Mouse (Mus musculus): ENCODE measurements around the gene Cacnb3. TPM values are rescaled to one million over a fixed set of nuclear protein-coding genes. Genes with fewer than 3 reads are reported as not detected.

Gene Cacnb3
- 5.0 TPM for polyA plus RNA-seq (2015; fragmentation: Illumina TruSeq; extraction: RNeasy Lipid Tissue Mini Kit (QIAGEN cat#74804); ENCODE audit: insufficient read depth, low read depth, low replicate concordance)

DNA sequence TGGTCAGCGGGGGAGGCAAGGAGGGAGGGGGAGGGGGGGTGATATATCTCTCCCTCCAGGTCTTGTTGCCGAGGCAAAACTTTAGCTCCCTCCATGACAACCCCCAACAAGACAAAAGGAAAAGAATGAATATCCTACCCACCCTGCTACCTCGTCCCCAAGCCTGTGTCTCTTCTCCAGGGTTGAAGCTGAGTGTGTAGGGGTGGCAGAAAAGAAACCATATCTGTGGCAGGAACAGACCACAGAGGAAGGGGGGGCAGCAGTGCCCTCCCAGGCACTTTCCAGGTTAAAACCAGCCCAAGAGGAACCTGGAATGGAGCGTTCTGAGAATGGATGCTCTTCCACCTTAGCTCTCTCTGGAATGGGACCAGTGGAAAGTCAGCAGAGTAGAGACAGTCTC, at the start of gene Cacnb3:
Gene Cacnb3, plus strand, starts transcription at position 301 of the 400 bp plus-strand sequence.

GRCm38 (mm10) chr15:98609331-98610130, 21.1 kb upstream of the Cacnb3 start, which contains the start of gene Adcy6:
Adcy6 (minus strand) TSS chr15:98610076.

DNA sequence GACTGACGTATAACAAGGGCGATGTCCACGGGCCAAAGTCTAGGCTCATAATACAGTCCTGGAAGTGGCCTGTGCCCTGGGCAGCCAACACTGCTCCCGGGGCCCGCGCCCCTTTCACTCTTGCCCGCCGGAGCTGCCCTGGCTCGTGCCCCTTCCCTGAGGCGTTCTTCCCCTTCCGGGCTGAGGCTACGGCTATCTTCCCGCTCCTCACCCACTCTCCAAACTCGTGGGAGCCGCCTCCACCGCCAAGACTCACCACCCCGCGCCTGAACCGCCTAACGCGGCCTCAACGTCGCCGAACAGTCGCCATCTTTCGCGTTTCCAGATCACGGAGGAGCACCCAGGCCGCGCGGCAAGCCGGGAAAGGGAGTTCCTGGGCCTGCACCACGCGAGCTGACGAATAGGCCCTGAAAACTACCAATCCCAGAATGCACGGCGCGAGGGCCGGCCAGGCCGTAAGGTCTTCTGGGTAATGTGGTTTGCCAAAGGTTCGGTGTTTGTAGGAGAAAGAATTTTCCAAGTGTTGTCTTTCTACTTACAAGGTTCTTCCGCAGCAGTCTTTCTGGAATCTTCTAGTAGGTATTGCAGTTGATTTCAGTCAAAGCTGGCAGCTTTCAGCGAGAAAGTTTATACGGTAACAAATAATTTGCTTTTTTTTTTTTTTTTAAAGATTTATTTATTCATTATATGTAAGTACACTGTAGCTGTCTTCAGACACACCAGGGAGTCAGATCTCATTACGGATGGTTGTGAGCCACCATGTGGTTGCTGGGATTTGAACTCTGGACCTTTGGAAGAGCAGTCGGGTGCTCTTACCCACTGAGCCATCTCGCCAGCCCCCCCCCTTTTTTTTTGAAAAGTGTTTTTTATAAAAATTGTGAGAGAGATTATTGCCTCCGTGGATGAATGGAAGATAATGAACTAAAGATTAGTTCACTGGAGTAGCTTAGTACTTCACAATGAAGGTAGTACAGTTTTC, 32.2 kb downstream of the Cacnb3 start, which contains the start of gene Ddx23:
Gene Ddx23, minus strand, starts transcription at position 328 of the 979 bp plus-strand sequence.

GRCm38 (mm10) chr15:98676940-98677728, 46.5 kb downstream of the Cacnb3 start, which contains the start of gene Rnd1:
Rnd1 (minus strand) TSS chr15:98677461.

Other genes with a start within 250 kb of the Cacnb3 start
- gene Olfr283, start 249.9 kb upstream of the Cacnb3 start, polyA plus RNA-seq (2015; fragmentation: Illumina TruSeq; extraction: RNeasy Lipid Tissue Mini Kit (QIAGEN cat#74804); ENCODE audit: insufficient read depth, low read depth, low replicate concordance), result not detected
- not detected for gene Olfr282, start 199.6 kb upstream of the Cacnb3 start, polyA plus RNA-seq (2015; fragmentation: Illumina TruSeq; extraction: RNeasy Lipid Tissue Mini Kit (QIAGEN cat#74804); ENCODE audit: insufficient read depth, low read depth, low replicate concordance)
- gene Olfr281, start 178.3 kb upstream of the Cacnb3 start, polyA plus RNA-seq (2015; fragmentation: Illumina TruSeq; extraction: RNeasy Lipid Tissue Mini Kit (QIAGEN cat#74804); ENCODE audit: insufficient read depth, low read depth, low replicate concordance), result not detected
- not detected for gene OR5BS1P, start 160.9 kb upstream of the Cacnb3 start, polyA plus RNA-seq (2015; fragmentation: Illumina TruSeq; extraction: RNeasy Lipid Tissue Mini Kit (QIAGEN cat#74804); ENCODE audit: insufficient read depth, low read depth, low replicate concordance)
- not detected for gene Lalba, start 148.1 kb upstream of the Cacnb3 start, polyA plus RNA-seq (2015; fragmentation: Illumina TruSeq; extraction: RNeasy Lipid Tissue Mini Kit (QIAGEN cat#74804); ENCODE audit: insufficient read depth, low read depth, low replicate concordance)
- not detected for gene Olfr279, start 138.4 kb upstream of the Cacnb3 start, polyA plus RNA-seq (2015; fragmentation: Illumina TruSeq; extraction: RNeasy Lipid Tissue Mini Kit (QIAGEN cat#74804); ENCODE audit: insufficient read depth, low read depth, low replicate concordance)
- 13.7 TPM for gene Kansl2, start 96.6 kb upstream of the Cacnb3 start, polyA plus RNA-seq (2015; fragmentation: Illumina TruSeq; extraction: RNeasy Lipid Tissue Mini Kit (QIAGEN cat#74804); ENCODE audit: insufficient read depth, low read depth, low replicate concordance)
- 10.4 TPM for gene Ccnt1, start 59.9 kb upstream of the Cacnb3 start, polyA plus RNA-seq (2015; fragmentation: Illumina TruSeq; extraction: RNeasy Lipid Tissue Mini Kit (QIAGEN cat#74804); ENCODE audit: insufficient read depth, low read depth, low replicate concordance)
- gene 4930415O20Rik, start 59.8 kb upstream of the Cacnb3 start, polyA plus RNA-seq (2015; fragmentation: Illumina TruSeq; extraction: RNeasy Lipid Tissue Mini Kit (QIAGEN cat#74804); ENCODE audit: insufficient read depth, low read depth, low replicate concordance), result 4.3 TPM
- 28.0 TPM for gene Adcy6, start 20.8 kb upstream of the Cacnb3 start, polyA plus RNA-seq (2015; fragmentation: Illumina TruSeq; extraction: RNeasy Lipid Tissue Mini Kit (QIAGEN cat#74804); ENCODE audit: insufficient read depth, low read depth, low replicate concordance)
- 15.6 TPM for gene Ddx23, start 32.1 kb downstream of the Cacnb3 start, polyA plus RNA-seq (2015; fragmentation: Illumina TruSeq; extraction: RNeasy Lipid Tissue Mini Kit (QIAGEN cat#74804); ENCODE audit: insufficient read depth, low read depth, low replicate concordance)
- 1.2 TPM for gene Rnd1, start 46.6 kb downstream of the Cacnb3 start, polyA plus RNA-seq (2015; fragmentation: Illumina TruSeq; extraction: RNeasy Lipid Tissue Mini Kit (QIAGEN cat#74804); ENCODE audit: insufficient read depth, low read depth, low replicate concordance)
- not detected for gene Ccdc65, start 77.4 kb downstream of the Cacnb3 start, polyA plus RNA-seq (2015; fragmentation: Illumina TruSeq; extraction: RNeasy Lipid Tissue Mini Kit (QIAGEN cat#74804); ENCODE audit: insufficient read depth, low read depth, low replicate concordance)
- 174 TPM for gene Fkbp11, start 97.4 kb downstream of the Cacnb3 start, polyA plus RNA-seq (2015; fragmentation: Illumina TruSeq; extraction: RNeasy Lipid Tissue Mini Kit (QIAGEN cat#74804); ENCODE audit: insufficient read depth, low read depth, low replicate concordance)
- gene Arf3, start 132.4 kb downstream of the Cacnb3 start, polyA plus RNA-seq (2015; fragmentation: Illumina TruSeq; extraction: RNeasy Lipid Tissue Mini Kit (QIAGEN cat#74804); ENCODE audit: insufficient read depth, low read depth, low replicate concordance), result 12.4 TPM
- gene Wnt10b, start 147.3 kb downstream of the Cacnb3 start, polyA plus RNA-seq (2015; fragmentation: Illumina TruSeq; extraction: RNeasy Lipid Tissue Mini Kit (QIAGEN cat#74804); ENCODE audit: insufficient read depth, low read depth, low replicate concordance), result 0.39 TPM
- not detected for gene Wnt1, start 159.0 kb downstream of the Cacnb3 start, polyA plus RNA-seq (2015; fragmentation: Illumina TruSeq; extraction: RNeasy Lipid Tissue Mini Kit (QIAGEN cat#74804); ENCODE audit: insufficient read depth, low read depth, low replicate concordance)
- gene Ddn, start 178.7 kb downstream of the Cacnb3 start, polyA plus RNA-seq (2015; fragmentation: Illumina TruSeq; extraction: RNeasy Lipid Tissue Mini Kit (QIAGEN cat#74804); ENCODE audit: insufficient read depth, low read depth, low replicate concordance), result not detected
- 11.2 TPM for gene Prkag1, start 200.7 kb downstream of the Cacnb3 start, polyA plus RNA-seq (2015; fragmentation: Illumina TruSeq; extraction: RNeasy Lipid Tissue Mini Kit (QIAGEN cat#74804); ENCODE audit: insufficient read depth, low read depth, low replicate concordance)
- 12.0 TPM for gene Kmt2d, start 240.4 kb downstream of the Cacnb3 start, polyA plus RNA-seq (2015; fragmentation: Illumina TruSeq; extraction: RNeasy Lipid Tissue Mini Kit (QIAGEN cat#74804); ENCODE audit: insufficient read depth, low read depth, low replicate concordance)

Data from pancreas, adult 10 weeks (tissue).